Mouse (Mus musculus): ENCODE results near the gene Slc35b1.

The Slc35b1 gene

GRCm38 (mm10) chr11:95431344-95431743 is 46.9 kb downstream of the Slc35b1 start:
- WGBS = 47% methylated on average over 2 of the region's 2 CpGs

- WGBS = 96% methylated on average over 2 of the region's 2 CpGs
Observed at GRCm38 (mm10) chr11:95432194-95432593, 47.7 kb downstream of the Slc35b1 start.
